Mouse (Mus musculus): ENCODE results near the gene Txnrd2.
A peak's percentile ranks its signal among the peaks of the same experiment; 100 is the strongest.

Gene Txnrd2

DNA sequence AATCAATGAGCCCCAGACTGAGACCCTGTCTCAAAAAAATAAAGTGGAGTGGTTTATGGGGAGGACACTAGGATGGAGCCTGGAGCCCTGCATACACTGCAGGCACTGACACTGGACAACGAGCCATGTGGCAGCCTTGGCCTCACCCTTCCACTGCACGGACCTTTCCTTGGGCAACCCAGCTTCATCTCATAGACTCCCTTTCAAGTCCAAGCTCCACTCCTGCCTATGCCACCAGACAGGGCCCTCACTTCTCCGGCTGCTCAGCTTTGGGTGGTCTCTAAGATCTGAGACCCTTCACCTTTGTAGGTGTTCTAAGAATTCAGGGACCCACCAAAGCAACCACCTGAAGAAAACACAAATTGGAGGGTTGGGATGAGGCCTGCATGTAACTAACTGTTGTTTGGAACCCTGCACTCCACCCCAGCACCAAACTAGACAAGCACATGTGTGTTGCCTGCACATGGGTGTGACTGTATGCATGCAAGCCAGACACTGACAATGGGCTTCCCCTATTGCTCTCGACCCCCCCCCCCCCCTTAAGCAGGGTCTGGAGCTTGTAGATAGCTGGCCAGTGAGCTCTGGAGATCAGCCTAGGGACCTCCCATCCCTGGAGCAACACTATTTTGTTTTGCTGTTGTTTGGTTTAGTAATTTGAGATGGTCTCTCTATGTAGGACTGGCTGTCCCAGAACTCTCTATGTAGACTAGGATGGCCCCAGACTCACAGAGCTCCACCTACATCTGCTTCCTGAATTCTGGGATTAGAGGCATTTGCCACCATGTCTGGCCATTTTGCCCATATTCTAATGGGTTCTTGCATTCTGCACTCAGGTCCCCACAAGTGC lies 7.2 kb upstream of the Txnrd2 start:
- DNase-seq, result no peak

DNA sequence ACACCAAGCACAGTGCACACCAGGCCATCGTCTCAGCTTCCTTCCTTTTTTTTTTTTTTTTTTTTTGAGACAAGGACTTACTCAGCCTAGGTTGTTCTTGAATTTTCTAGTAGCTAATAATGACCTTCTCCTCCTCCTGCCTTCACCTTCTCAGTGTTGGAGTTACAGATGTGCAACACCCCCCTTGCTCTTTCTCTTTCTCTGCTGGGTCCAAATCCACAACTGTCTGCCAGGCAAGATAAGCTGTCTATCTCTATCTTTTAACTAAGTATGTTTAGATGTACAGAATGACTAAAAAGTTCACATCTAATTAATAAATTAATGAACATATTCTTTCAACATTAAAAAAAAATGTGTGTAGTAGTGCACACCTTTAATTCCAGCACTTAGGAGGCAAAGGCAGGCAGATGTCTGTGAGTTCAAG lies 6.6 kb upstream of the Txnrd2 start:
- DNase-seq, result no peak

DNA sequence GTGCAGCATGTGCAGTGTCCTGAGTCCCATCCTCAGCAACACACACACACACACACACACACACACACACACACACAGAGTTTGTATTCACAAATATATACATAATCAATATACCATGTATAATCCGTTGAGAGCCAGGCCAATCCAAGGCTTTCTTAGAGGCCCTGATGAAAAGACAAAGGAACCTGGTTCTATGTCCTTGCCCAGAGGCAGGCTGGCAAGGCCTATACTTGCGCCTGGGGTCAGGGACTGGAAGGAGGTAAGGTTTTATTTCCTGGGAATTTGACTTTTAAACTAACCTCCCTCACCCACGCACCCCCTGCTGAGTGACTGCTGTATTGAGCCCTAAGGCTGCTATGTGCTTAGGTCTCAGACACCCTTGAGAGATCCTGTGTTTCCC lies 5.6 kb upstream of the Txnrd2 start:
- DNase-seq, result no peak

DNA sequence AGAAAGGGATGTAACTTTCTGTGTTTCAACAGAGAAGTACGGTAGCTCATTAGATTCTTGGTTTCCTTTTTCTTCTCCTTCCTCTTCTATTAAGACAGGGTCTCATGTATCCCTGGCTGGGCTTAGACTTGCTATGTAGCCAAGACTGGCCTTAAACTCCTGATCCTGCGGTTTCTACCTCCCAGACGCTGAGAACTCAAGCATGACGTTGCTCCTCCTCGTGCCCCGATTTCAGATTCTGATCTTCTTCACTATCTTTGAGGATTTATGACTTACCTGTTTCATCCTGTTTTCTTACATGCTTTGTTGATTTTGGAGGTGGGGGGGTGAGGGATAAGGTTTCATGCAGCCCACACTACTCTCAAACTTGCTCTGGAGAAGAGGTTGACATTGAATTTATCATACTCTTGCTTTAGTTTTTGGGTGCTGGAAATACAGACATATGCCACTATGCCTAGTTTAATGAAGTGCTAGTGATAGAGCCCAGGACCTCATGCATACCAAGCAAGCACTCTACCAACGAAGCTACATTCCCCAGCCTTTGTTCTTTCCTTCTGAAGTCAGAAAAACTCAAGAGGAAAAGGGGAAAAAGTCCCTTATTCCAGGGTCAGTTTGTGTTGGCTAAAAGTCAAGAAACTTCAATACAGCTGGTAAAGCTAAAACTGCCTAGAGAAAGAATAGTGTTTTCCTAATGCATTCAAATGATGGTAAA lies 2.8 kb upstream of the Txnrd2 start:
- no peak for DNase-seq

GRCm38 (mm10) chr16:18423915-18424265 lies 2.3 kb upstream of the Txnrd2 start:
- no peak for DNase-seq

DNA sequence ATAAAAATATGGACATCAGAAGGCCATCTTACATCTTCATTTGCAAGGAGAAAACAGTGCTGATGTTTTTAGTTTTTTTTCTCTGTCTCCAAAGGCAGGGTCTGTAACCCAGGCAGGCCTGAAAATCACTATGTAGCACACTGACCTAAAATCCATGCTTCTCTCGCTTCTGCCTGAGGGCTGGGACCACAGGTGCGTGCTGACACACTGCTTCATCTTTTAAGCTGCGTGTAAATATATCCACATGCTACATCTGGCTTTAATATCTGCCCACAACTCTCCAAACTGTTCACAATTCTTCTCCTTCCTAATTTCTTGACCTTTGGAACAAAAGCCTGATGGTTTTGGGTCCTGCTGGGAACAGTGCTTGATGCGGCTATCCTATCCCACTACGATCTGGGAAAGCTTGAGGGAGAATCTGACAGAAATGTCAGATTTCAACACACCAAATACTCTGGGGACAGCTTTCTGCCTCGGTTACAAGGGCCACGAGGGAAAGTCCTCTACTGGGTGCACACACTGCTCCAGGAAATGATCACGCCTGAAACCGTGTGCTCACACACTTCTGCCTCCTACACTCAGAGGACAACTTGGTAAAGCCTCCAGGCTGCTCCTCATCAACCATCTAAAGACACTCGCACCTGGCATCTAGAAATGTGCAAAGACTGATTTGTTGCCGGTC lies 1.7 kb upstream of the Txnrd2 start:
- DNase-seq, result no peak

DNA sequence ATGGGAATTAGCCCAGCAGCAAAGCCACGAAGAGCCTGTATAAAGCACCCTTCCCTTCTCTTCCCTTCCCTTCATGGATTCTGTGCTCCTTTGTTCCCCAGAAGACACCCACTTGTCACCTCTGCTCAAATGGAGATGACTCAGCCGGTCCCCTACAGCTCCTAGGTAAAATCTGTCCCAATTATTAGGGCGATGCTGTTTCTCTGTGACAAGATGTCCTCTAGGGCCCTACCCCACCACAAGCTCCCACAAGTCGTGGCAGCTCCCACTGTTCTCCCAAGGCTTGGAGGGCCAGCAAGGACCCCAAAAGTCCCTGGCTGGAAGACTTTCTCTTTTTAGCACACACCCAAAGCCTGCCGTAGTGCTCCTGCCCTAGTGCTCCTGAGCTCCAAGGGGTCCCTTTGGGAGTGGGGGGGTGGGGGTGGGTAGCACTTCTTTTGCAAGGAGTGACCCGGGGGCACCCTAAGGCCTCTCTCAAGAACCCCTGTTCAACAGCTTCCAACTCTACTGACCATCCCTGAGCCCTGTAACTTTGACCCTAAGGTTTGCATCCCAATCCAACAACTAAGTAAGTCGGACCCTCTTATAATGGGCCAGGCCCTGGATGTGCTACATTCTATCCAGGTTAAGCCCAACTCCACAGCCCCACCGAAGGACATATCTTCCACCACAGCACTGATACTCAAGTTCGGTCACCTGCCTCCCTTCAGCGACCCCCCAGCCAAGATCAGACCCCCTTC lies 539 bp upstream of the Txnrd2 start:
- no peak for DNase-seq

DNA sequence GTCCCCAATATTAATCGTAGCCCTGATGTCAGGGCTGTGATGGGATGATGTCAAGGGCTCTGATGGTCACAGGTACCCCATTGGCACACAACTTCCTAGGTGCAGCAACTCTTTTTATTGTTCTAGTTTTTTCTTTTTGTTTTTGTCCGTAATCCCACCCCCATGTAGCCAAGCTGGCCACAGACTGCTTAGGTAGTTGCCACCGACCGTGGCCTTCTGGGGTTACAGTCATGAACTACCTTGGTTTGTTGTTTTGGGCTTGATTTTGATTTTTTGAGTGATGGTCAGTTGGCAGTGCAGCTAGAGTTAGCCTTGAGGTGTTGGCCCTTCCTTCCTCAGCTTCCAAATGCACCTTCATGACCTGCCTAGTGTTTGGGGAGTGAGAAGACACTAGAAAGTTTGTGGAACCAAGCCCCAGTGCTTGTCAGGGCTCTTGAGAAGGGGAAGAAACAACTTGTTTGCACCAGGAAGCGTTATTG lies 657 bp downstream of the Txnrd2 start, which contains the start of gene Comt:
Comt (minus strand) TSS at position 51 of the 479 bp plus-strand sequence.
- no peak for DNase-seq

DNA sequence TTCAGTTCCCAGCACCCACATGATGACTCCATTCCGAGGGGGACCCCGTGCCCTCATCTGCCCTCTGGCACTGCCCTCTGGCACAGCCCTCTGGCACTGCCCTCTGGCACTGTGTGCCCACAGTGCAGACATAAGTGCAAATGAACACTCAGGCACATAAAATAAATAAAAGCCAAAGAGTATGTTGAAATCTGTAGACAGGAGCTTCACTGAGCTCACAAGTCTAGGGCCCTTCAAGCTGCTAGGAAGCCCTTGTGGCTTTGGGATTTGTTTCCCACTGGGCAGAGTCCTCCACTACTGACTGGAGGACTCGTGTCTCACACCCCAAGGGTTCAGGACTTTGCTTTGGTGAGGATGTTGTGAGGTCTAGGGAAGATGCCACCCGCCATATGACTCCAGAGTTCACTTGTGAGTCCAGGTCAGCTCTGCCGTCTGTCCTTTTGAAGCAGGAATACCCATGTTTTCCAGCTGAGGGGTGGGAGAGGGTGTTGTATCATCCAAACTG lies 1.9 kb downstream of the Txnrd2 start:
- DNase-seq, result no peak

DNA sequence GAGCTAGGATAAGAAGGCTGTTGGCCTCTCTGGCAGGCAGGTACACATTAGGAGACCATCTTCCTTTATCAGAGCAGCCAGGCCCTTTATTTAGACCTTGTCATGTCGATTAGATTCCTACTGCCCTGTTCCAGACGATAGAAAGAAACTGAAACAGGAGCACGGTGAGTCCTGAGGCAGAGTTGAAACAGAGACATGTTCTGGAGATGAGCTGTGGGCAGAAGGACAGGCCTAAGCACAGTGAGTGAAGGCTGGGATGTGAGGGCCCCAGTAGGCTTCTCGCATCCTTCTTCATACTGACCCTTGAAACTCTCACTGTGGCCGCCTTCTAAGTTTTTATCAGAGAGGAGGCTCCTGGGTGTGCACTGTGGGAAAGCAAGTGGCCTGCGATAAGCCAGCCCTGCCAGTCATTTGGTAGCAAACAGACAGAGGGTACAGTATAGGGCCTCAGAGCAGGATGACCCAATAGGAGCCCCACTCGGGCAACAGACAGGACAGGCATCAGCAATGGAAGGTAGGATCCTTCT lies 2.4 kb downstream of the Txnrd2 start:
- DNase-seq, result no peak

DNA sequence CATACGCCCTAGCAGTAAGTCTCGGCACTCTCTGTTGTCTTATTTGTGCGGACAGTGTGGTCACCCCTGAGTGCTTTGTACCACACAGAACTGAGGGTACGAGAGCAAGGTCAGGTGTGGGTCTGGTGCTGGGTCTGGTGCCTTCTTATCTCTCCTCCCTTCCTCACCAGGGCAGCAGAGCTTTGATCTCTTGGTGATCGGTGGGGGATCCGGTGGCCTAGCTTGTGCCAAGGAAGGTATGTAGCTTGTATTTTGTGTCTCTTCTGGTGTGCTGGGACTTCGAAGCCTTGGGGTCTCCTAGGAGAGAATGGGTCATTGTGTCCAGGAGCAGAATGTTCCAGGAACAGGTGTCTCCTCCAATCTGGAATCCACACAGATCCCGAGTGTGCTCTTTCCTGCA lies 3.5 kb downstream of the Txnrd2 start:
- DNase-seq, result no peak

GRCm38 (mm10) chr16:18430641-18431212 lies 4.5 kb downstream of the Txnrd2 start:
- DNase-seq, result no peak

GRCm38 (mm10) chr16:18433341-18433920 lies 7.2 kb downstream of the Txnrd2 start:
- DNase-seq, result no peak

GRCm38 (mm10) chr16:18436128-18436527 lies 9.9 kb downstream of the Txnrd2 start:
- DNase-seq, result no peak

GRCm38 (mm10) chr16:18443385-18443841 lies 17.2 kb downstream of the Txnrd2 start:
- peak; percentile 71 to 94 for DNase-seq

GRCm38 (mm10) chr16:18447243-18447642 lies 21.1 kb downstream of the Txnrd2 start:
- no peak for DNase-seq

GRCm38 (mm10) chr16:18448104-18448503 lies 21.9 kb downstream of the Txnrd2 start:
- no peak for DNase-seq

DNA sequence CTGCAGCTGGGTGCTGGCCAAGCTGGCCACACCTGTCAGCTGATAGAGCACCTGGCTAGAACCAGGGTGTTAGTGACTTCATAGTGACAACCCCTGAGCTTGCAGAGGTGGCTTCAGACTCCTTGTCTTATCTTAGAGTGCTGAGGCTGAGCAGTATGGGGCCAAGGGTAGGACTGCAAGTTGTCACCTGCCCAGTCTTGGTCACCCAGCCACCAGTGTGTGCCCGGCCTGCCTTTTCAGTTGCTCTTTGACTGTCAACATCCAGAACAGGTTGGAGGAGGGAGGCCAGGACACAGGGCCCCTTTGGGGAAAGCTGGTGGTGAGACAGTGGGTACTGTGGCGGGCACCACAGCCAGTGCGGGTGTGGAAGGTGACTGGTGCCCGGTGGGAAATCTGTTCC lies 22.8 kb downstream of the Txnrd2 start:
- no peak for DNase-seq

- DNase-seq, result no peak
Observed at GRCm38 (mm10) chr16:18451486-18452181, 25.4 kb downstream of the Txnrd2 start.

DNA sequence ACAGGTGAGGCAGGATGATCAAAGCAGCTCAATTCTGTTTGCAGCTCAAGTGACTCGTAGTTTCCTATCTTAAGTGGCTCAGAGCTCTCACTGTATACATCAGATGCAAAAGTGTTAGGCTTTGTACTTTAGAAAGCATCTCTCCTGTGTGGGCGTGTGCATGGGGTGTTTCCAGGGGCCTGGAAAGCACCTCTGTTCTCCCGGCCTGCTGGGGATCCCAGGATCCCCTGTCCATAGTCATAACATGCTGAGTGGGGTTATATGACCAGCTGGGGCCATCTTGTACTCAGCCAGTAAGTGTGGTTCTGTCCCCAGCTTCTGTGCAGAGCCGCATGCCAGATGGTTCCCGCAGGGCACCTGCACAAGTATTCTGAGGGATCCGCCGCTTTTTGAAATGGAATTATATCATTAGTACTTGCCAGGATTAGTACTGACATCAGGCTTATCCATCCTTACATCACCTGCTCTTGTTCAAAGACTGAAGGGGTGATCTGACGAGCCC lies 26.2 kb downstream of the Txnrd2 start:
- no peak for DNase-seq

DNA sequence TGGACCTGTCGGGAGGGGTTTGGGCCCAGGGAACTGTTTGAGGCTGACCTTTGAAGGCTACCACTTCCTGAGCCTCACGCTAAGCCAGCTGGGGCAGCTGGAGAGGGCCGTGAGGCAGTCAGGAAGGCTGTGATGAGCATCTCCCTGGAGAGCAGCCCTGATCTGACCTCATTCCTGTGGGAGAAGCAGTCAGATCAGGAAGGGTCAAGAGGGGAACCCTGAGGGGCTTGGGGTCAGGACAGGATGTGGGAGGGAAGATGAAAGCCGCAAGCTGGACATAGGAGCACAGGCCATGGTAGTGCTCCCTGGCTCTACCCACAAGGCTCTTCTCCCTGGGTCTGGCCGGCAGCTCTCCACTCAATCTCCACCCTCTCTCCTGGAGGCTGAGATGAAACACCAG lies 27.7 kb downstream of the Txnrd2 start:
- DNase-seq, result no peak

Data from spleen, adult 18-20 months (tissue).